Mouse (Mus musculus): ENCODE measurements at regions not wholly inside any gene's neighbourhood (a gene's known extent, or its start where the extent isn't known, plus 50 kb on each side); places are given as distances from the start of the nearest gene placed in this dataset.

- in situ Hi-C loops (cut with MboI; ENCODE audit: low sequenced_read_pairs), result no loop called here
Observed at GRCm38 (mm10) chr15:51391352-51391751, 2493.4 kb upstream of the Gm7489 start.

- in situ Hi-C loops (cut with MboI; ENCODE audit: low sequenced_read_pairs), result no loop called here
Observed at GRCm38 (mm10) chr15:51392449-51393405, 2492.0 kb upstream of the Gm7489 start.

- in situ Hi-C loops (cut with MboI; ENCODE audit: low sequenced_read_pairs), result no loop called here
Observed at GRCm38 (mm10) chr15:51395961-51396360, 2488.7 kb upstream of the Gm7489 start.

- in situ Hi-C loops (cut with MboI; ENCODE audit: low sequenced_read_pairs), result no loop called here
Observed at GRCm38 (mm10) chr15:51403581-51403980, 2481.1 kb upstream of the Gm7489 start.

- in situ Hi-C loops (cut with MboI; ENCODE audit: low sequenced_read_pairs), result no loop called here
Observed at GRCm38 (mm10) chr15:51409791-51410308, 2474.9 kb upstream of the Gm7489 start.

- in situ Hi-C loops (cut with MboI; ENCODE audit: low sequenced_read_pairs), result no loop called here
Observed at GRCm38 (mm10) chr15:51411966-51412365, 2472.7 kb upstream of the Gm7489 start.

GRCm38 (mm10) chr15:51442606-51443005 is 2442.1 kb upstream of the Gm7489 start:
- in situ Hi-C loops (cut with MboI; ENCODE audit: low sequenced_read_pairs), result no loop called here

- in situ Hi-C loops (cut with MboI; ENCODE audit: low sequenced_read_pairs), result no loop called here
Observed at GRCm38 (mm10) chr15:51469895-51470294, 2414.8 kb upstream of the Gm7489 start.

GRCm38 (mm10) chr15:51471143-51471542 is 2413.6 kb upstream of the Gm7489 start:
- in situ Hi-C loops (cut with MboI; ENCODE audit: low sequenced_read_pairs), result no loop called here

GRCm38 (mm10) chr15:51472049-51472448 is 2412.7 kb upstream of the Gm7489 start:
- in situ Hi-C loops (cut with MboI; ENCODE audit: low sequenced_read_pairs), result no loop called here

- in situ Hi-C loops (cut with MboI; ENCODE audit: low sequenced_read_pairs), result no loop called here
Observed at GRCm38 (mm10) chr15:51481856-51482255, 2402.8 kb upstream of the Gm7489 start.

- in situ Hi-C loops (cut with MboI; ENCODE audit: low sequenced_read_pairs), result no loop called here
Observed at GRCm38 (mm10) chr15:51484207-51484606, 2400.5 kb upstream of the Gm7489 start.

- in situ Hi-C loops (cut with MboI; ENCODE audit: low sequenced_read_pairs), result no loop called here
Observed at GRCm38 (mm10) chr15:51485554-51485953, 2399.2 kb upstream of the Gm7489 start.

- in situ Hi-C loops (cut with MboI; ENCODE audit: low sequenced_read_pairs), result no loop called here
Observed at GRCm38 (mm10) chr15:51502058-51502741, 2382.5 kb upstream of the Gm7489 start.

- in situ Hi-C loops (cut with MboI; ENCODE audit: low sequenced_read_pairs), result no loop called here
Observed at GRCm38 (mm10) chr15:51502742-51503270, 2381.9 kb upstream of the Gm7489 start.

GRCm38 (mm10) chr15:51503341-51503740 is 2381.4 kb upstream of the Gm7489 start:
- in situ Hi-C loops (cut with MboI; ENCODE audit: low sequenced_read_pairs), result no loop called here

GRCm38 (mm10) chr15:51504016-51504760 is 2380.5 kb upstream of the Gm7489 start:
- in situ Hi-C loops (cut with MboI; ENCODE audit: low sequenced_read_pairs), result no loop called here

GRCm38 (mm10) chr15:51504789-51505188 is 2379.9 kb upstream of the Gm7489 start:
- in situ Hi-C loops (cut with MboI; ENCODE audit: low sequenced_read_pairs), result no loop called here

- in situ Hi-C loops (cut with MboI; ENCODE audit: low sequenced_read_pairs), result no loop called here
Observed at GRCm38 (mm10) chr15:51507126-51507525, 2377.6 kb upstream of the Gm7489 start.

GRCm38 (mm10) chr15:51511319-51511718 is 2373.4 kb upstream of the Gm7489 start:
- in situ Hi-C loops (cut with MboI; ENCODE audit: low sequenced_read_pairs), result no loop called here

GRCm38 (mm10) chr15:51536317-51536716 is 2348.4 kb upstream of the Gm7489 start:
- in situ Hi-C loops (cut with MboI; ENCODE audit: low sequenced_read_pairs), result no loop called here
